Mouse (Mus musculus): ENCODE measurements around the gene Fap. TPM values are rescaled to one million over a fixed set of nuclear protein-coding genes. Genes with fewer than 3 reads are reported as not detected.

The Fap gene
- polyA plus RNA-seq, 1 experiment: 0.11 TPM

- no peaks in the 10 kb centered on the region for H3K36me3 ChIP-seq (ENCODE audit: control insufficient read depth, insufficient read depth)
- no peaks in the 10 kb centered on the region for H3K79me2 ChIP-seq (ENCODE audit: control insufficient read depth, insufficient read depth)
- TF ChIP-seq MAX (IDR thresholded peaks at IDR 0.05; ENCODE audit: low read depth) (no peak), POLR2A (IDR thresholded peaks at IDR 0.05; ENCODE audit: insufficient read length, low read depth) (no peak), TCF3 (IDR thresholded peaks at IDR 0.05; ENCODE audit: insufficient read length, low read depth) (no peak), SRF (IDR thresholded peaks at IDR 0.05; ENCODE audit: control insufficient read depth, insufficient read length, low read depth) (no peak)
- no peak overlapping the region for H3K4me2 ChIP-seq (ENCODE audit: low read depth)
- no peaks in the 10 kb centered on the region for H3K27me3 ChIP-seq (ENCODE audit: control insufficient read depth, insufficient read depth, insufficient read length)
- no peak overlapping the region for H3K4me3 ChIP-seq
- H3ac ChIP-seq (ENCODE audit: control insufficient read depth, insufficient read length): no peak overlapping the region
These were observed 112.9 kb downstream of the Fap start for GRCm38 (mm10) chr2:62460815-62461450.

- Histone ChIP-seq H3K36me3 (ENCODE audit: control insufficient read depth, insufficient read depth) (no peaks in the 10 kb centered on the region), H3K27me3 (ENCODE audit: control insufficient read depth, insufficient read depth, insufficient read length) (no peaks in the 10 kb centered on the region), H3K79me2 (ENCODE audit: control insufficient read depth, insufficient read depth) (no peaks in the 10 kb centered on the region), H3ac (ENCODE audit: control insufficient read depth, insufficient read length) (no peak overlapping the region), H3K4me2 (ENCODE audit: low read depth) (no peak overlapping the region), H3K4me3 (no peak overlapping the region)
- TF ChIP-seq MYOD1 (IDR thresholded peaks at IDR 0.05; ENCODE audit: control insufficient read depth in 1 of 3, insufficient read length in 2 of 3, low read depth in 2 of 3) (no peak), POLR2A (IDR thresholded peaks at IDR 0.05; ENCODE audit: insufficient read length, low read depth) (no peak), CEBPB (IDR thresholded peaks at IDR 0.05; ENCODE audit: insufficient read depth, poor library complexity, severe bottlenecking) (no peak), REST (IDR thresholded peaks at IDR 0.05; ENCODE audit: insufficient read depth, insufficient read length) (no peak), TCF3 (IDR thresholded peaks at IDR 0.05; ENCODE audit: insufficient read length, low read depth) (no peak), E2F4 (IDR thresholded peaks at IDR 0.05; ENCODE audit: insufficient read depth) (no peak), USF1 (IDR thresholded peaks at IDR 0.05; ENCODE audit: low read depth) (no peak), MYOG (IDR thresholded peaks at IDR 0.05; ENCODE audit: control insufficient read depth in 1 of 3, insufficient read depth in 1 of 3, insufficient read length in 2 of 3, low read depth in 2 of 3) (no peak), SRF (IDR thresholded peaks at IDR 0.05; ENCODE audit: control insufficient read depth, insufficient read length, low read depth) (no peak), MAX (IDR thresholded peaks at IDR 0.05; ENCODE audit: low read depth) (no peak)
These were observed 113.6 kb downstream of the Fap start for GRCm38 (mm10) chr2:62460231-62460710.

GRCm38 (mm10) chr2:62459241-62460174 lies 114.4 kb downstream of the Fap start:
- H3K79me2 ChIP-seq (ENCODE audit: control insufficient read depth, insufficient read depth): no peaks in the 10 kb centered on the region
- no peak overlapping the region for H3ac ChIP-seq (ENCODE audit: control insufficient read depth, insufficient read length)
- no peak overlapping the region for H3K4me3 ChIP-seq
- H3K4me2 ChIP-seq (ENCODE audit: low read depth): peak overlapping the region; percentile 1
- H3K27me3 ChIP-seq (ENCODE audit: control insufficient read depth, insufficient read depth, insufficient read length): no peaks in the 10 kb centered on the region
- TF ChIP-seq E2F4 (IDR thresholded peaks at IDR 0.05; ENCODE audit: insufficient read depth) (no peak), USF1 (IDR thresholded peaks at IDR 0.05; ENCODE audit: low read depth) (no peak), MAX (IDR thresholded peaks at IDR 0.05; ENCODE audit: low read depth) (no peak), REST (IDR thresholded peaks at IDR 0.05; ENCODE audit: insufficient read depth, insufficient read length) (no peak), CEBPB (IDR thresholded peaks at IDR 0.05; ENCODE audit: insufficient read depth, poor library complexity, severe bottlenecking) (no peak), TCF3 (IDR thresholded peaks at IDR 0.05; ENCODE audit: insufficient read length, low read depth) (no peak), POLR2AphosphoS2 (IDR thresholded peaks at IDR 0.05; ENCODE audit: insufficient read length, low read depth) (no peak), MYOD1 (IDR thresholded peaks at IDR 0.05; ENCODE audit: control insufficient read depth in 1 of 3, insufficient read length in 2 of 3, low read depth in 2 of 3) (no peak), TCF12 (IDR thresholded peaks at IDR 0.05; ENCODE audit: insufficient read depth, poor library complexity, severe bottlenecking) (no peak), MYOG (IDR thresholded peaks at IDR 0.05; ENCODE audit: control insufficient read depth in 1 of 3, insufficient read depth in 1 of 3, insufficient read length in 2 of 3, low read depth in 2 of 3) (no peak), SRF (IDR thresholded peaks at IDR 0.05; ENCODE audit: control insufficient read depth, insufficient read length, low read depth) (no peak), POLR2A (IDR thresholded peaks at IDR 0.05; ENCODE audit: insufficient read length, low read depth) (no peak)
- H3K36me3 ChIP-seq (ENCODE audit: control insufficient read depth, insufficient read depth): no peaks in the 10 kb centered on the region

- Histone ChIP-seq H3K4me2 (ENCODE audit: low read depth) (no peak overlapping the region), H3K4me3 (no peak overlapping the region), H3K36me3 (ENCODE audit: control insufficient read depth, insufficient read depth) (no peaks in the 10 kb centered on the region), H3ac (ENCODE audit: control insufficient read depth, insufficient read length) (no peak overlapping the region), H3K79me2 (ENCODE audit: control insufficient read depth, insufficient read depth) (no peaks in the 10 kb centered on the region), H3K27me3 (ENCODE audit: control insufficient read depth, insufficient read depth, insufficient read length) (no peaks in the 10 kb centered on the region)
- no peak for TF ChIP-seq MYOD1 (IDR thresholded peaks at IDR 0.05; ENCODE audit: control insufficient read depth in 1 of 3, insufficient read length in 2 of 3, low read depth in 2 of 3)
- TF ChIP-seq USF1 (IDR thresholded peaks at IDR 0.05; ENCODE audit: low read depth): no peak
- TF ChIP-seq MYOG (IDR thresholded peaks at IDR 0.05; ENCODE audit: control insufficient read depth in 1 of 3, insufficient read depth in 1 of 3, insufficient read length in 2 of 3, low read depth in 2 of 3): no peak
- TF ChIP-seq POLR2A (IDR thresholded peaks at IDR 0.05; ENCODE audit: insufficient read length, low read depth): no peak
- TF ChIP-seq REST (IDR thresholded peaks at IDR 0.05; ENCODE audit: insufficient read depth, insufficient read length): no peak
- no peak for TF ChIP-seq E2F4 (IDR thresholded peaks at IDR 0.05; ENCODE audit: insufficient read depth)
- TF ChIP-seq TCF12 (IDR thresholded peaks at IDR 0.05; ENCODE audit: insufficient read depth, poor library complexity, severe bottlenecking): no peak
- no peak for TF ChIP-seq SRF (IDR thresholded peaks at IDR 0.05; ENCODE audit: control insufficient read depth, insufficient read length, low read depth)
- no peak for TF ChIP-seq POLR2AphosphoS2 (IDR thresholded peaks at IDR 0.05; ENCODE audit: insufficient read length, low read depth)
- no peak for TF ChIP-seq TCF3 (IDR thresholded peaks at IDR 0.05; ENCODE audit: insufficient read length, low read depth)
- no peak for TF ChIP-seq CEBPB (IDR thresholded peaks at IDR 0.05; ENCODE audit: insufficient read depth, poor library complexity, severe bottlenecking)
- no peak for TF ChIP-seq MAX (IDR thresholded peaks at IDR 0.05; ENCODE audit: low read depth)
These were observed 115.8 kb downstream of the Fap start for GRCm38 (mm10) chr2:62458070-62458469.

Data from myocyte (in vitro differentiated cells).